Mouse (Mus musculus) MEL (cell line): ENCODE measurements around the gene Olr1. TPM values are rescaled to one million over a fixed set of nuclear protein-coding genes. Genes with fewer than 3 reads are reported as not detected.

Experiments
- DNase-seq: peaks from one replicate; pipeline ENCODE4 v3.0.0; 2011; ENCODE audit warnings: low read depth, low spot score
- H3K27ac ChIP-seq: 2 replicates; pipeline ENCODE4 v1.5.1; 2012; ENCODE audit warnings: low read depth, mild to moderate bottlenecking, control low read depth, low read length, moderate library complexity; ENCODE audit not compliant: control insufficient read depth
- H3K27me3 ChIP-seq, 2 experiments: fragments of 150-350 bp in 1 of 2; sonication (generic) in 1 of 2; 2 replicates each; pipeline ENCODE4 v1.6.1; 2012; ENCODE audit warnings: low read length in 2 of 2, mild to moderate bottlenecking in 2 of 2, improper control_type of control experiment in 1 of 2, moderate library complexity in 1 of 2; ENCODE audit not compliant: insufficient read depth in 2 of 2, control insufficient read depth in 1 of 2
- H3K36me3 ChIP-seq, 2 experiments: 2 replicates each; pipeline ENCODE4 v1.6.1; 2012 to 2014; ENCODE audit warnings: low read length in 2 of 2, improper control_type of control experiment in 1 of 2, inconsistent platforms in 1 of 2, mild to moderate bottlenecking in 1 of 2; ENCODE audit not compliant: insufficient read depth in 2 of 2, control insufficient read depth in 1 of 2
- H3K4me1 ChIP-seq, 2 experiments: fragments of 150-350 bp in 1 of 2; sonication (generic) in 1 of 2; 2 replicates each; pipeline ENCODE4 v1.6.1; 2012; ENCODE audit warnings: low read length in 2 of 2, improper control_type of control experiment in 1 of 2, mild to moderate bottlenecking in 1 of 2; ENCODE audit not compliant: insufficient read depth in 2 of 2, control insufficient read depth in 1 of 2
- H3K4me3 ChIP-seq, 2 experiments: fragments of 150-350 bp in 1 of 2; sonication (generic) in 1 of 2; 2 replicates each; pipeline ENCODE4 v1.5.1; 2012; ENCODE audit warnings: low read depth in 2 of 2, low read length in 2 of 2, mild to moderate bottlenecking in 2 of 2, moderate library complexity in 2 of 2, control low read depth in 1 of 2, improper control_type of control experiment in 1 of 2; ENCODE audit not compliant: control insufficient read depth in 1 of 2, insufficient read depth in 1 of 2
- H3K79me2 ChIP-seq: 2 replicates; pipeline ENCODE4 v1.6.1; 2012; ENCODE audit warnings: mild to moderate bottlenecking, low read length, moderate library complexity; ENCODE audit not compliant: control insufficient read depth, poor library complexity, insufficient read depth
- H3K9ac ChIP-seq: 2 replicates; pipeline ENCODE4 v1.6.1; 2012; ENCODE audit warnings: low read depth, mild to moderate bottlenecking, control low read depth, low read length, moderate library complexity; ENCODE audit not compliant: control insufficient read depth, poor library complexity, severe bottlenecking
- H3K9me3 ChIP-seq: fragments of 150-350 bp; sonication (generic); replicated peaks from 2 replicates; pipeline ENCODE4 v1.6.1; 2012; ENCODE audit warnings: mild to moderate bottlenecking, low read length, improper control_type of control experiment, moderate library complexity; ENCODE audit not compliant: insufficient read depth
- CHD1 ChIP-seq: IDR thresholded peaks from 2 replicates; pipeline ENCODE4 v1.6.1; 2012; ENCODE audit warnings: low read depth, mild to moderate bottlenecking, inconsistent platforms, low read length, improper control_type of control experiment
- CHD2 ChIP-seq: IDR thresholded peaks from 2 replicates; pipeline ENCODE4 v1.6.1; 2011; ENCODE audit warnings: low read length, improper control_type of control experiment
- CTCF ChIP-seq, 3 experiments: IDR thresholded peaks in 2 of 3; conservative IDR thresholded peaks in 1 of 3; 2 replicates each; pipeline ENCODE4 v1.5.1; 2011 to 2012; ENCODE audit warnings: low read length in 3 of 3, low read depth in 2 of 3, mild to moderate bottlenecking in 2 of 3, improper control_type of control experiment in 1 of 3, inconsistent platforms in 1 of 3, mixed read lengths in 1 of 3, moderate library complexity in 1 of 3; ENCODE audit not compliant: control insufficient read depth in 1 of 3, insufficient read depth in 1 of 3, poor library complexity in 1 of 3, severe bottlenecking in 1 of 3
- ELF1 ChIP-seq: IDR thresholded peaks from 2 replicates; pipeline ENCODE4 v1.6.1; 2014; ENCODE audit warnings: low read depth, mild to moderate bottlenecking, inconsistent platforms, low read length, improper control_type of control experiment, moderate library complexity
- ETS1 ChIP-seq: IDR thresholded peaks from 2 replicates; pipeline ENCODE4 v1.6.1; 2012; ENCODE audit warnings: low read depth, mild to moderate bottlenecking, inconsistent platforms, low read length, improper control_type of control experiment, moderate library complexity
- GABPA ChIP-seq: IDR thresholded peaks from 2 replicates; pipeline ENCODE4 v1.6.1; 2012; ENCODE audit warnings: low read depth, mild to moderate bottlenecking, inconsistent platforms, low read length, improper control_type of control experiment, moderate library complexity
- MAZ ChIP-seq: IDR thresholded peaks from 2 replicates; pipeline ENCODE4 v1.6.1; 2012; ENCODE audit warnings: low read depth, mild to moderate bottlenecking, inconsistent platforms, low read length, improper control_type of control experiment
- MYB ChIP-seq: IDR thresholded peaks from 2 replicates; pipeline ENCODE4 v1.6.1; 2011; ENCODE audit warnings: mild to moderate bottlenecking, low read depth, low read length, improper control_type of control experiment
- NELFE ChIP-seq: IDR thresholded peaks from 2 replicates; pipeline ENCODE4 v1.6.1; 2011; ENCODE audit warnings: low read depth, low read length, improper control_type of control experiment
- POLR2AphosphoS2 ChIP-seq: IDR thresholded peaks from 2 replicates; pipeline ENCODE4 v1.6.1; 2011; ENCODE audit warnings: low read length, improper control_type of control experiment
- RAD21 ChIP-seq: IDR thresholded peaks from 2 replicates; pipeline ENCODE4 v1.6.1; 2011; ENCODE audit warnings: mild to moderate bottlenecking, low read depth, low read length, improper control_type of control experiment
- SMC3 ChIP-seq: IDR thresholded peaks from 2 replicates; pipeline ENCODE4 v1.6.1; 2011; ENCODE audit warnings: low read depth, low read length, improper control_type of control experiment
- UBTF ChIP-seq: IDR thresholded peaks from 2 replicates; pipeline ENCODE4 v1.6.1; 2012; ENCODE audit warnings: low read depth, mild to moderate bottlenecking, inconsistent platforms, low read length, improper control_type of control experiment, moderate library complexity, borderline replicate concordance; ENCODE audit not compliant: insufficient read depth
- USF1 ChIP-seq: IDR thresholded peaks from 2 replicates; pipeline ENCODE4 v1.6.1; 2014; ENCODE audit warnings: low read depth, mild to moderate bottlenecking, inconsistent platforms, low read length, improper control_type of control experiment, moderate library complexity
- ZC3H11A ChIP-seq: IDR thresholded peaks from 2 replicates; pipeline ENCODE4 v1.6.1; 2012; ENCODE audit warnings: low read depth, mild to moderate bottlenecking, inconsistent platforms, low read length, improper control_type of control experiment
- polyA plus RNA-seq, 2 experiments: library from polyadenylated mRNA; stranded (reverse) in 1 of 2; unstranded in 1 of 2; fragments of >175 nt in 1 of 2; fragments of >200 nt in 1 of 2; gene quantifications; 2 replicates each; pipeline versions ENCODE4 v1.2.1 to v1.2.4; 2012; ENCODE audit warnings: low replicate concordance in 2 of 2, low read depth in 1 of 2; ENCODE audit not compliant: insufficient read length in 2 of 2, insufficient read depth in 1 of 2, missing spikeins in 1 of 2
- total RNA-seq: library from RNA; depleted of rRNA; stranded (reverse); fragments of 300-350 nt; gene quantifications from 2 replicates; pipeline ENCODE4 v1.2.3, GENCODE M21; 2012

The Olr1 gene
- total and polyA plus RNA-seq, 3 experiments, result 0.06 TPM; not detected in 2

GRCm38 (mm10) chr6:129526069-129526468 lies 19.1 kb upstream of the Olr1 start:
- H3K36me3 ChIP-seq, result no peaks in the 10 kb centered on the region

GRCm38 (mm10) chr6:129517752-129518408 lies 10.9 kb upstream of the Olr1 start:
- H3K4me1 ChIP-seq, result peaks cover 0 to 9% of the 10 kb centered on the region in 2 experiments; a peak in 1 of 4 replicates
- H3K9me3 ChIP-seq, result no peaks in the 10 kb centered on the region
- peaks cover 0 to 6% of the 10 kb centered on the region in 2 experiments; a peak in 2 of 4 replicates for H3K36me3 ChIP-seq
- peaks cover 0 to 6% of the 10 kb centered on the region in 2 experiments; a peak in 2 of 4 replicates for H3K27me3 ChIP-seq
- DNase-seq, result peak; percentile 54
- no peak overlapping the region for H3K9ac ChIP-seq
- no peaks in the 10 kb centered on the region for H3K79me2 ChIP-seq
- H3K27ac ChIP-seq, result no peak overlapping the region
- H3K4me3 ChIP-seq, result no peak overlapping the region
- no peak for TF ChIP-seq UBTF
- peak; percentile 63 for TF ChIP-seq SMC3
- TF ChIP-seq ETS1, result no peak
- TF ChIP-seq GABPA, result no peak
- TF ChIP-seq RAD21, result peak; percentile 71
- TF ChIP-seq ELF1, result no peak
- no peak for TF ChIP-seq CHD1
- TF ChIP-seq ZC3H11A, result peak; percentile 24; the same call in 1 of the 2 replicates
- TF ChIP-seq CTCF (IDR thresholded peaks at IDR 0.05 in 2 of 3, conservative IDR thresholded peaks at IDR 0.05 in 1 of 3; ENCODE audit: control insufficient read depth in 1 of 3, insufficient read depth in 1 of 3, low read depth in 2 of 3, low read length in 3 of 3, poor library complexity in 1 of 3, severe bottlenecking in 1 of 3), result peak; percentile 24 to 70 (median 40); a peak in 5 of 6 replicates

More at GRCm38 (mm10) chr6:129526069-129526468, 19.1 kb upstream of the Olr1 start:
- Histone ChIP-seq H3K27ac (no peak overlapping the region), H3K79me2 (no peaks in the 10 kb centered on the region), H3K27me3 (peaks cover 3 to 10% of the 10 kb centered on the region in 2 experiments; a peak in 2 of 4 replicates), H3K4me1 (no peaks in the 10 kb centered on the region), H3K4me3 (no peak overlapping the region), H3K9me3 (no peaks in the 10 kb centered on the region), H3K9ac (no peak overlapping the region)
- no peak for DNase-seq
- TF ChIP-seq NELFE, result no peak
- no peak for TF ChIP-seq MYB
- TF ChIP-seq ELF1, result no peak
- TF ChIP-seq USF1, result no peak
- TF ChIP-seq MAZ, result no peak
- no peak for TF ChIP-seq RAD21
- no peak for TF ChIP-seq CHD2
- TF ChIP-seq POLR2AphosphoS2, result no peak
